Mouse (Mus musculus): Measurements from ENCODE around the gene Bcs1l. TPM values are rescaled to one million over a fixed set of nuclear protein-coding genes. Genes with fewer than 3 reads are reported as not detected.

Bcs1l gene
- total RNA-seq (2015) (9.8 and 9.9 TPM in 2 replicates), total RNA-seq (2017) (8.3 and 10.9 TPM in 2 replicates)

DNA sequence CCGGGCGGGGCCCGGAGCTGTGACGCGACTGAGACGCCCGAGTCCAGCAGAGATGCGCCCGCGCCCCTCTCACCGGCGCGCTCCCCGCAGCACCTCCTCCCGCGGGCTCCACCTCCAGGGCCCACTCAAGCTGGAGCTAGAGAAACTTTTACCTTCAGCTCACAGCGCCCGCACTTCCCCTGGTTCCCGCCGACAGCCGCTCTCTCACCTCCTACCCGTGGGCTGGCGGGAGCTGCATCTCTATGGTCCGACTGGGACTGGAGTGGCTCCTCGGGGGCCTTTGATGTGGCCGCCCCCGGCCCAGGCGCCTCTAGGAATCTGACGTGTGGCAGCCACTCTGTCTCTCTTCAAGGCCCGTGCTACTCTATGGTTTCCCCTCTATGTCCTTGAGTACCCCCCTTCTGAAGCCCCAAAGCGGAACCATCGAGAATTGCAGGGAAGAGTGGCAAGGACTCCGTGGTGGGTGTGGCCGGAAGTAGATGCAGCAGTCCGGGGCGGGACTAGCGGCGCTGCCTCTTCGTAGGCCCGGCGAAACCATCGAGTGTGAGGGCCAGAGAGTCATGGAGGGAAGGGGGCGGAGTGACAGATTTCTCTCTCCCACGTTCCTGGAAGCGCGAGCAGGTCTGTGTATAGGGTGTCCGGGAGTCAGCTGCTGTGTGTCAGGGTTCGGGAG, at the start of gene Bcs1l, which contains the start of gene Zfp142:
Bcs1l (plus strand) TSS at position 517 of the 673 bp plus-strand sequence.
Zfp142 (minus strand) TSS at position 474 of the 673 bp plus-strand sequence.
- ATAC-seq (ENCODE audit: poor library complexity, severe bottlenecking), result peak; percentile 96

DNA sequence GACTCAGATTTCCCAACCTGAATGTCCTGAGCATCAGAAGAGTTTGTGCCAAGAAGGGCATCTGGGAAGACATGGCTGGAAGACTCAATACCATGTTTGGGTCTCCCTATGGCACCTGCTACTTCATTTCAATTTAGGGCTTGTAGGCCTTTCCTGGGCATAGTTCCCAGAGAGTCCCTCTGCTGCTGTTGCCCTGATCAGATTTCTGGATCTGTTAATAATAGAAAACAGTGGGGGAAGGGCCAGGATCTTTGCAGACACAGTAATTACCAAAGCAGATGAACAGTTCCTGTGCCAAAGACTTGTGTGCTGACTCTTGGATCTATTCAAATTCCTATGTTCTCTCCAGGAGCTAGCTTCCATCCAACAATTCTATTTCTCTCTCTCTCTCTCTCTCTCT, 49.4 kb upstream of the Bcs1l start:
- ATAC-seq (ENCODE audit: poor library complexity, severe bottlenecking), result no peak

DNA sequence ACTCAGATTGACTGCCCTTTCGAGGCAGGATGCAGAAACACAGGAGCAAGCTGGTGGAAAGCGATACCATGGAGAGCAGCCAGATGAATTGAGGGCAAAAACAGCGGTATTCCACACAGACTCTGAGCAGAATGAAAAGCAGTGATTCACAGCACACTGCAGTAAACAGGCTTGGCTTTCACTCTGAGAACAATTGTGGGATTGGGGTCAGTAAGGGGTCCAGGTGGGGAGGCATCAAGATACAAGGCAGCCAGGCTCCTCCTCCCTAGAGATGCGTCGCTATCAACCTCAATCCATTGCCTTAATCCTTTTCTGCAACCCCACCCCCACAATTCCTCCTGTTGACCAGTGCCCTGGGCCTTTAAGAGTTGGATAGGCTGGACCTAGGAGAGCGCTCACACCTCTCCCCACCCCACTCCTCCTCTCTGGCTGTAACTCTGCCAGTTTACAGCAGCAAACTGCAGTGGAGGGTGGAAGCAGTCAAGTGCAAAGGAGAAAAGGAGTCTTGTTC, 45.6 kb upstream of the Bcs1l start, which contains the start of gene Plcd4:
Plcd4 (plus strand) TSS at position 438 of the 511 bp plus-strand sequence.
- no peak for ATAC-seq (ENCODE audit: poor library complexity, severe bottlenecking)

DNA sequence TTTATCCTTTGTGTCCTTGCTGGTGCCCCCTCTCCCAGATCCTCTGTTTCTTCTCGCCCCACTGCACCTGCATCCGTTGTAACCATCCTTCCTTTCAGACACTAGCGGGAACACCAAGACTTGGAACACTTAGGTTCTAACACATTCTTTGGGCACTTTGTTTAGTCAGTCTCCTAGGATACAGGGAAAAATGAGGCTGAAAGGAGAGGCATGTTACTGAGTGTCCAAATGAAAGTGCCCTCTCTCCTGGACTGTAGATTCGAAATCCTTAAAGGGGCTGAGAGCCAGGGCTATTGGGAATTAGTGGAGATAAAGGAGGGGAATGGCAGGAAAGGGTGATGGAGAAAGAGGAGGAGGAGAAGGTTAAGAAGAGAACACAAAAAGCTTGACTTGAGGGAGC, 43.9 kb upstream of the Bcs1l start, which contains the start of gene Usp37:
Usp37 (minus strand) TSS at position 101 of the 400 bp plus-strand sequence.
- no peak for ATAC-seq (ENCODE audit: poor library complexity, severe bottlenecking)

DNA sequence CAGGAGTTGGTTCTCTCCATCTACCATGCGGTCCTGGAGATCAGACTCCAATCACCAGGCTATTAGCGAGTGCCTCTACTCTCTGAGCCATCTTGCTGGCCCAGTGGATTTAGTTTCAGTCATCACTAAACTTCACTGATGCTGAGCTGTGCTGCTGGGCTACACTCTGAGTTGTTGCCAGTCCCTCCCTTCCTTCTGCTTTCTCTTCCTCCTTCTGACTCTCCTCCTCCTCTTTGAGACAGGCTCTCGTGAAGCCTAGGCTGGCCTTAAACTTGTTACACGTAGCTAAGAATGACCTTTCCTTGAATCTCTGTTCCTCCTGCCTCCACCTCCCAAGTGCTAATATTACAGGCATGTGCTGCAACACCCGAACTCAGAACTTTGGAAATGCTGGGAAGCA, 29.0 kb upstream of the Bcs1l start:
- peak; percentile 82 for ATAC-seq (ENCODE audit: poor library complexity, severe bottlenecking)

DNA sequence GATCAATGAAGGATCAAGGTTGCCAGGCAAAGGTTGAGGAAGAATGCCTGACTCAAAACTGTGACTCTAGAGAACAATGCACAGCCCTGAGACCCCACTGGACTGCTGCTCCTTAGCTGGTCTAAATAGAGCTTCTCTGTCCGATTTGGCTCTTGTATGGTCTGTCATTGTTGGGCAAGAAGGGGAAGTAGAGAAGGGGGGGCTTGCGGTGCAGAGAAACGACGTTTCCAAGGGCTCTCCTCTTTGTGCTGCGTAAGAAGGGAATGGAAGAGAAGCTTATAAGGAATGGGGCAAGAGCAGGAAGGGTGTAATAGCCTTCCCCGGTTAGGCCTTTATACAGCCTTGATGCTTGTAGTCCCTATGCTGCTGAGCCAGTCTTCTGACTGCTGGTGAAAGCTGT, 22.3 kb upstream of the Bcs1l start:
- peak; percentile 30; the same call in 1 of the 2 replicates for ATAC-seq (ENCODE audit: poor library complexity, severe bottlenecking)

DNA sequence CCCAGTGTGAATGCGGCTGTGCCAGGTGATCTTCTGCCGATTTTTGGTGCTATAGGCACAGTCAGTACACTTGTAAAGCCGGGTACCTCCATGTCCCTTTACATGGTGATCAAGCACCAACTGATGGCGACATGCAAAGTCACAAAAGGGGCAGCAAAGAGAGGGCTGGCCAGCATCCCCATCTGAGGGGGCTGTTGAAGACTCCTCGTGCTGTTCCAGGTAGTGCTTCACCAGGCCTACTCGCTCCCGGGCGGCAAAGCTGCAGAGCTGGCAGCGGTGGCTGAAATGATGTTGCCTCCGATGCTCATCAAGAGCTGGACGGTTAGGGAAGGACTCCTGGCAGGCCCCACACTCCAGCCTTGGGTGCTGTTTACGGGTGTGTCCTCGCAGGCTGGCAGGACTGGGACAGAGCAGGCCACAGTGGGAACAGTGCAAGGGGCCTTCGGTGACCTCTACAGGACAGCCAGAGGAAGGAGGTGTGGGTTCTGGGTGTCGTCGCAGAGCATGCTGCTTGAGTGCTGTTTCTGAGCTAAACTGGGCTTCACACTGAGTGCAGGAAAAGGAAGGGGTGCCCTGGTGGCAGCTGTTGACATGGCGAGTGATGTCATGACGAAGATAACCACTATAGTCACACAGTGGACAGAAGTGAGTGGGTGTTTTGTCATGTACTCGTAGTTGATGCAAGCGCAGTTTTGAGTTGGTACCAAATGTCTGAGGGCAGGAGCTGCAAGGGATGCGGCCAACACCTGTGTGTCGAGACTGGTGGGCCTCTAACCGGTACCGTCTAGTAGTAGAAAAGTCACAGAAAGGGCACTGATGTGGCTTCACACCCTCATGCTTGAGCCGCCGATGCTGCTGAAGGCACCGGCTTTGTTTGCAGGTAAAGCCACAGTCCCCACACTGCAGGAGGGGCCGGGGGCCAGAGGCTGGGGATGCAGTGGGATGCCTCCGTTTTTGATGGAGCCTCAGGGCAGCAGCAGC, 18.1 kb upstream of the Bcs1l start:
- no peak for ATAC-seq (ENCODE audit: poor library complexity, severe bottlenecking)

DNA sequence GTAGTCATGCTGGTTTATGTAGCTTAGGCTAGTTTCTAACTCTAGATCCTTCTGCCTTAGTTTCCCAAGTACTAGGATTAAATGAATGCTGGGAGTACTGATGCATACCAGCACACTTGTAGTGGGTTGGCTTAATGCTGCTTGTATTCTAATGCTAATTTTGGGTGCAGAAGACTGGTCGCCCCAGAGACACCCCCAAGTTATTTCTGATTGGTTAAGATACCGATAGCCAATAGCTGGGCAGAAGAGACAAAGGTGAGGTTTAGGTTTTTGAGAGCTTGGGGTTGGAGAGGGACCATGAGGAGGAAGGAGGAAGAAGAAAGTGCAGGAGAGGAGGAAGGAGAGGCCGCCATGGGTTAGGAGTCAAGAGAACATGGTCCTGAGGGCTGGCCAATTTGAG, 5.5 kb upstream of the Bcs1l start:
- ATAC-seq (ENCODE audit: poor library complexity, severe bottlenecking), result no peak

DNA sequence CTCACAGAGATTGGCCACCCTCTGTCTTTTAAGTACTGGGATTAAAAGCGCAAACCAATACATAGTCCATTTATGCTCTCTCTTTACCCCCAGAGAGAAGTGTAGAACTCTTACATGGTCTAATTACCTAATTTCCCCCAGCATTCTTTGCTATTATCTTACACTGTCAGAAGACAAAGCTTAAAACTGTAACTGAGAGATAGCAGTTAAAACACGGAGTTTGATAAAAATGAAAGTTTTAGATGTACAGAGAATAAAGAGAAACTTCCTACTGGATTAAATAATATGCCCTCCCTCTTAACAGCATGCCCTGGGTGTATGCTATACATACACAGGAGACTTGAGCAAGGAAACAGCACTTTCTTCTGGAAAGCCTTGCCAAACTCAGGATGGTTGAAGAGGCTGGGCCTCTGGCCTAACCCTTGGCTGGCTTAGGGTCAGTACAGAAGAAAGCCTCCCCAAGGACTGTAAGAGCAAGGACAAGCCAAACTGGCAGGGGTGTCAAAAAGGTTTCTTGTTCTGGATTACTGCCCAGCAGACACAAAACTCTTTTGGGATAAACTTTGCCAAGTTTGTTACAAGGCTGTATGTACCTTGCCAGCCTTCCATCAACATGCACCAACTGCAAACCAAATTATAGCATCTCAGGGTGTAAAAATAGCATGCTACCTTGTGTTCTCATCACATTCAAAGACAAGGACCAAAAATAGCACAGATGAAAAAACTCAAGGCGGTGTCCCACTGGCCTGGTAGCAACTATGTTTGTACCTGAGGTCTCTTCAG, 3.3 kb upstream of the Bcs1l start:
- ATAC-seq (ENCODE audit: poor library complexity, severe bottlenecking), result no peak

DNA sequence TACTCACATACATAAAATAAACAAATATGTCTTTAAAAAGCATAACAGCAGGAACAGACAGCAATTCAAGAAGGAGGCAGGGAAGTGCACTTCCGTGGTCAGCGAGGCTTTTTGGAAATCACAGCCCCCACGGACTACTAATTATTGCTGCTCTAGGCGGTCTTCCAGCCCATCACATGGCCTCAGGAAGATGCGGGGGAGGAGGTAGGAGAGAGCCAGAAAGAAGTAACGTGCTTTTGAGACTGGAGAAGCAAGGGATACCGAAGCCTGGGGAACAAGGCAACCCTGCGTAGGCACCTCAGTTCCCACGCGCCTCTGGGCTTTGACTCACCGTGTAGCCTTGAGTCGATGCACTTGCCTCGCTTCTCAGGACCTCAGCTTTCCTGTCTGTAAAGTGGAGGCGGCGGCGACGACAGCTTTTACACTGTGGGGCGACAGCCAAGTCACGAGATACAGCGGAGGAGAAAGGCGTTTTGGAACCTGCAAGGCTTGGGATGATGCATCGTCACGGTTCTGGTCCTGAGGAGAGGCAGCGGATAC, 786 bp upstream of the Bcs1l start:
- peak; percentile 5 for ATAC-seq (ENCODE audit: poor library complexity, severe bottlenecking)

DNA sequence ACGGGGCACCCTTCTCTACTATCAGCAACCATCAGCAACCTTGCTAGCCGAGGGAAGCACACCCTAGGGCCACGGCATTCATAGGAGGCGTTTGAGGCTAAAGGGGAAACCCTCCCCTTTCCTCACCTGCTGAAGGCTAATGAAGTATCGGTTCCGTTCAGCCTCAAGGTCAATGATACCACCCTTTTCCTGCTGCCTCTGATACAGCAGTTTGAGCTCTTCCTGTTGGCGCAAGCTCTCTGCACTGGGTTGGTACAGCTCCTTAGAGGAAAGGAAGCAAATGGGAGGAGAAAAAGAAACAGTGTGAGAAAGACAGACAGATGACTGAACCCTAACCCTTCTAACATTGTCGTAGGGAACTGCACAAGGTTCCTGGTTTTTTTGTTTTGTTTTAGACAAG, 6.3 kb downstream of the Bcs1l start:
- peak; percentile 92 for ATAC-seq (ENCODE audit: poor library complexity, severe bottlenecking)

DNA sequence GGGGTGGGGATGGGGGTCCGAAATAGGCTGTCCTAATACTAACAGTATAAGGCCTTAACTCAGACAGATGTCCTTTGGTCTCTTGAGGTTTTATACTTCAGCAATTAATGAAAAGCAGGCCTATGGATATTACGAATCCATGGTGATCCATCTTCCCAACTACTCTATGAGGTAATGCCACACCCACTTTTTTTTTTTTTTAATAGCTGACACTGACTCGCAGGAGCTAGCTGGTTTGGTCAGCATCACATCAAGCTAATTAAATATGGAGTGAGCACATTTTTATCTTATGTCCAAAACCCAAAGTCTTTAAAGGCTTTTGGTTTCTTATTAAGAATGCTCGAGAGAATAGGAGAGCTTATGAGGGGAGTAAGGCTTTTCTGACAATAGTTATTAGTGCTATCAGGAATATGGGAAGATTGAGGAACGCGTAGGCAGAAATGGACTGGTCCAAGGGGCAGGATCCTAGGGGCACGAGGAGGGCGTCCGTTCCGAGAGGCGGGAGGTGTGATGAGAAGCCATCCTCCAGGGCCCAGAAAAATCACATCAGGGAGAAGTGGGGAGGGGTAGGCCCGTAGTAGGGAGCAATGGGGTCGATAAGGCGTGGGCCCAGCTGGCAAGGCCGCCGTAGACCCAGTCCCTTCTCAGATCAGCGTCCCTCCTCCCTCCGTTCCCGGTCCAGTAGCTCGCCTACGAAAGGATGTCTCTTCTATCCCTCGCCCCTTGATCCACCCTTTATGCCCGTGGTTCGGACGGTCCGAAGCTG, 12.6 kb downstream of the Bcs1l start:
- ATAC-seq (ENCODE audit: poor library complexity, severe bottlenecking), result peak; percentile 62; the same call in 1 of the 2 replicates

DNA sequence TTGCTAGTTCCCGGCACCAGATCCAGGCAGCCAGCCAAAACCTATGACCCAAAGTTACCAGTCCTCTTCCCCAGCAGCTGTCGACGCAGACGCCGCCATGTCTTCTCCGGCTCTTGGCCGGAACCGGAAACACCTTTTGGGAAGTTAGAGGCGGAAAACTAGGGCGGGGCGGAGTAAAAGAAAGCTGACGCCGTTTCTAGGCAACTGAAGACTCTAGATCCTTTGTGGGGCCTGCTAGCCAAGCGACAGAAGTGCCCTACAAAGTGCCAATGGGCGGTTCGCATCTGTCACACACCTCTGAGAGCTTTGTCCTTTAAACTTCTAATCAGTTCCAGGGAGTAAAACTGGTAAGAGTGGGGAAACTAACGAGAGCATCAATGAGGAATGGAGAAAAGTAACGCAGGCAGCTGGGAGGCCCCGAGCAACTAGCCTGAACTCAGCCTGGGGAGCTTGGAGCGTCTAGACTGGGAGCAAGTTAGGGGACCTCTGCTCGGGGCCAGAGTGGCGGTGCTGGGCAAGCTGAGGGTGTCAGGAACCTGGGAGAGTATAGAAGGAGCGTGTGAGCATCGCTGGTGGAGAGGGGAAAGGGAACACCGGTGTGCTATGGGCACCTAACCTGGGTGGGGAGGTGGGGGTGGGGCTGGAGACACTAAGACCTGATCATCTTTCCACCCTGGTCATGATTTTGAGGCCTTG, 13.3 kb downstream of the Bcs1l start, which contains the start of the genes Rnf25 and Stk36:
Rnf25 (minus strand) TSS at position 131 of the 696 bp plus-strand sequence.
Stk36 (plus strand) TSS at position 179 of the 696 bp plus-strand sequence.
- peak; percentile 99 for ATAC-seq (ENCODE audit: poor library complexity, severe bottlenecking)

DNA sequence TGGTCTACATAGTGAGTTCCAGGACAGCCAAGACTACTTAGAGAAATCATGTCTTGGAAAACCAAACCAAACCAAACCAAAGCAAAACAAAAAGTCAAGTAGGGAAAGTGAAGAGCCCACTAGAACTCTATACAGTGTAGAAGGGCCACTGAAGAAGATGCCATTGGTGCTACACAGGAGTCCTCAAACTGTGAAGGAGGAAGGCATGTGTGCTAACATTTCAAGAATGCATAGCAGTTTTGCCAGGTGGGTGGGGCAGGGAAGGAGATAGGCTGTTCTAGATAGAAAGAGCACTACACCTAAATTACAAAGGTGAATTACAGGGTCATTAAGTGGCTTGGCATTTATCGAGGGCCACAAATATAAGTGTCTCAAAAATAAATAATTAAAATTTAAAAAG, 36.1 kb downstream of the Bcs1l start:
- no peak for ATAC-seq (ENCODE audit: poor library complexity, severe bottlenecking)

DNA sequence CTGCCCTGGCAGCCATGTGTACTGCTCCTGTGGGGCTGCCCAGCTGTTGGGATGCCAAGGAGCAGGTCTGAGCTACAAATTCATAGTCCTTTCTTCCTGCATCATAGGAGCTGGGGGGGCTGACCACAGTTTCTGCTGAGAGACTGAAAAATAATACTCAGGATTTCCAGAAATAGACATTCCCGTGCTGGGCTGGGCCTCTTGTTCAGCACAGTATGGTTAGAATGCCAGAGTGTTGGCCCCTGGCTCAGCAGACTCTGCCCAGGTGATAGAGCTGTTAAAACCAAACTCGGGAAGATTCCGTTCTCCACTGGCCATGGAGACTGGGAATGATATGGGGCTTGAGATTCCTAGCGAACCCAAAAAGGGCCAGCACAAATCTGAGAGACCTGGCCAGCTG, 38.0 kb downstream of the Bcs1l start:
- no peak for ATAC-seq (ENCODE audit: poor library complexity, severe bottlenecking)

DNA sequence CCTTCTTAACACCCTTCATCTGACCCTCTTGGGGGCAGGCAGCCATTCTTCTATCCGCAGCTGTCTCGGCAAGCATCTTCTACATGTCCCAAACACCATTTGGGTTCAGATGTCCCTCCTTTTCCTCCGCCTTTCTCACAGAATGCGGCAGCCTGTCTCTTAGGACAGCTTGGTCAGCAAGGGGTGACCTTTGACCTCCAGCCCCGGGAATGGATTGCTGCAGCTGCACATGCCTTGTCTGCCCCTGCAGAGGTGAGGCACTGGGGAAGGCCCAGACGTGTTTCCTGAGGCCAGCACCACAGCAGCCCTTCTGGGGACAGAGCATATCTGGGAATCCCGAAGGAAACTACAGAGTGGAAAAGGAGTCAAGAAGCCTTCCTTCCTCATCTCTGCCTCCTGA, 39.9 kb downstream of the Bcs1l start:
- no peak for ATAC-seq (ENCODE audit: poor library complexity, severe bottlenecking)

DNA sequence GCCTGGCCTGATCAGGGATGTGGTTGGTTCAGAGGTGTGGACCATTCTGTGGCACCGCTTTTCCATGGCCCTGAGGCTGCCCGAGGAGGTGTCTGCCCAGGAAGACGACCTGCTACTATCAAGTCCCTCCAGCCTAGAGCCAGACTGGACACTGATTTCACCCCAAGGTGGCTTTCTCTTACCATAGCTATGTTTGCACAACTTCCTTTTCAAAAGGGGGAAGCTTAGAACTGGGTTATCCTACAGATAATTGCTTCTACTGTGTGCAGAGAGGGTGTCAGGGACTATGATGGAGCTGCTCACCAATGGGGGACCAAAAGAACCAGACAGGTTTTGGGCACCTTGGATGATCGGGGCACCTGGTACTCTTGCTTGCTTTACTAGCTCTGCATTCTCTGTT, 44.6 kb downstream of the Bcs1l start:
- peak; percentile 87 for ATAC-seq (ENCODE audit: poor library complexity, severe bottlenecking)

Measured in megakaryocyte, adult 5-6 weeks (primary cell).